Mouse (Mus musculus): Measurements from ENCODE around the gene Plekhg5.

DNA sequence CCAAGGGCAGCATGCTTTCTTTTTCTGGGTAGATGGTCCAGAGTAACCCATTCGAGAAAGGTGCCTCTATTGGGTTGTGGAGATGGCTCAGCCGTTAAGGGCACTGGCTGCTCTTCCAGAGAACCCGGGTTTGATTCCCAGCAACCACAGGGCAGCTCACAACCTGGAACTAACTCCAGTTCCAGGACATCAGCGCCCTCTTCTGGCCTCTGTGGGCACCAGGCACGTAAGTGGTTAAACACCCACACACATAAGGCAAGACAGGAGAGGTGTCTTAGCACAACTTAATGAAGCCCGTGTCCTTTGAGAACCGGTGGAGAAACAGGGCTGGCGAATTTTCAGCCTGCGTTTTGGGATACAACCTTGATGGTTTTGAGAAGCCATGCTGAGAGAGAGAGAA is 2.2 kb downstream of the Plekhg5 start:
- TF ChIP-seq POLR2AphosphoS2 (IDR thresholded peaks at IDR 0.05; ENCODE audit: insufficient read length, low read depth) (no peak), MAX (IDR thresholded peaks at IDR 0.05; ENCODE audit: low read depth) (no peak), POLR2A (IDR thresholded peaks at IDR 0.05; ENCODE audit: insufficient read length, low read depth) (no peak), MYOG (IDR thresholded peaks at IDR 0.05; ENCODE audit: control insufficient read depth in 1 of 3, insufficient read depth in 1 of 3, insufficient read length in 2 of 3, low read depth in 2 of 3) (no peak), USF1 (IDR thresholded peaks at IDR 0.05; ENCODE audit: low read depth) (no peak), E2F4 (IDR thresholded peaks at IDR 0.05; ENCODE audit: insufficient read depth) (no peak), TCF12 (IDR thresholded peaks at IDR 0.05; ENCODE audit: insufficient read depth, poor library complexity, severe bottlenecking) (no peak), MYOD1 (IDR thresholded peaks at IDR 0.05; ENCODE audit: control insufficient read depth in 1 of 3, insufficient read length in 2 of 3, low read depth in 2 of 3) (no peak), REST (IDR thresholded peaks at IDR 0.05; ENCODE audit: insufficient read depth, insufficient read length) (no peak), CEBPB (IDR thresholded peaks at IDR 0.05; ENCODE audit: insufficient read depth, poor library complexity, severe bottlenecking) (no peak), SRF (IDR thresholded peaks at IDR 0.05; ENCODE audit: control insufficient read depth, insufficient read length, low read depth) (no peak), TCF3 (IDR thresholded peaks at IDR 0.05; ENCODE audit: insufficient read length, low read depth) (no peak)
